Comparison of ENCODE assay signal across 11 mouse cellular contexts in genomic region chr5:124215647-124216046, GRCm38 (mm10). TPM values are rescaled to one million over a fixed set of nuclear protein-coding genes. Genes with fewer than 3 reads are reported as not detected.
DNase-seq lines count a peak whose midpoint lies in the region; ATAC-seq lines count a peak whose summit lies in the region.
"Had no signal": no experiment of that assay in that cellular context is flagged by ENCODE, and none has a peak within 500 bp of the region (broad histone marks: within the 10 kb centered on the region; RNA-seq: fewer than 3 reads in every experiment).

No protein-coding gene starts in this region.

- no peaks in the 10 kb centered on the region for H3K9me3 ChIP-seq in heart, embryonic 10.5 days
- no peaks in the 10 kb centered on the region for H3K9me3 ChIP-seq in kidney, embryonic 14.5 days (ENCODE audit: control insufficient read depth, low read length)
- H3K9me3 ChIP-seq in midbrain, embryonic 10.5 days (replicated peaks): no peaks in the 10 kb centered on the region
- H3K9me3 ChIP-seq in midbrain, embryonic 11.5 days (ENCODE audit: control insufficient read depth, low read length): no peaks in the 10 kb centered on the region
- H3K9me3 ChIP-seq in limb, embryonic 13.5 days: no peaks in the 10 kb centered on the region

- peak overlapping the region; percentile 90 for H3K27ac ChIP-seq in heart, embryonic 10.5 days
- H3K27ac ChIP-seq in kidney, embryonic 14.5 days (ENCODE audit: low read depth, low read length): peak overlapping the region; percentile 69
- 0 out of 2 replicates have a peak overlapping the region, but pooled peaks have one; percentile 17 for H3K27ac ChIP-seq in midbrain, embryonic 10.5 days (replicated peaks)
- no peak overlapping the region for H3K27ac ChIP-seq in midbrain, embryonic 11.5 days (ENCODE audit: low read depth, low read length)
- 0 out of 2 replicates have a peak overlapping the region, but pooled peaks have one; percentile 15 for H3K27ac ChIP-seq in limb, embryonic 13.5 days

- H3K4me3 ChIP-seq in heart, embryonic 10.5 days: no peak overlapping the region
- H3K4me3 ChIP-seq in kidney, embryonic 14.5 days (ENCODE audit: low read length): no peak overlapping the region
- H3K4me3 ChIP-seq in midbrain, embryonic 10.5 days: no peak overlapping the region
- H3K4me3 ChIP-seq in midbrain, embryonic 11.5 days (ENCODE audit: low read depth, low read length): no peak overlapping the region
- no peak overlapping the region for H3K4me3 ChIP-seq in limb, embryonic 13.5 days

- peaks cover 84% of the 10 kb centered on the region for H3K4me1 ChIP-seq in heart, embryonic 10.5 days
- peaks cover 9% of the 10 kb centered on the region for H3K4me1 ChIP-seq in kidney, embryonic 14.5 days (ENCODE audit: control insufficient read depth, insufficient read depth, low read length)
- peaks cover 21% of the 10 kb centered on the region for H3K4me1 ChIP-seq in midbrain, embryonic 10.5 days
- H3K4me1 ChIP-seq in midbrain, embryonic 11.5 days (ENCODE audit: control insufficient read depth, insufficient read depth, low read length): no peaks in the 10 kb centered on the region
- H3K4me1 ChIP-seq in limb, embryonic 13.5 days: peaks cover 26% of the 10 kb centered on the region

- no peak for DNase-seq in heart, embryonic 10.5 days (ENCODE audit: low spot score)
- DNase-seq in heart, adult 8-10 months (ENCODE audit: low spot score): no peak
- no peak for DNase-seq in kidney, postnatal 25 days
- no peak for DNase-seq in midbrain, embryonic 10.5 days (ENCODE audit: low spot score)
- DNase-seq in midbrain, embryonic 11.5 days (ENCODE audit: low spot score, missing footprints): no peak
- DNase-seq in urinary bladder, postnatal 4 days (ENCODE audit: low spot score in 2 of 2): no peak
- DNase-seq: lung, postnatal 36 days; right cerebral cortex, postnatal 4 days had no signal

- 72% methylated on average over 10 of the region's 10 CpGs for WGBS in heart, embryonic 10.5 days
- WGBS in kidney, embryonic 14.5 days: 58% methylated on average over 10 of the region's 10 CpGs
- 86% methylated on average over 10 of the region's 10 CpGs for WGBS in midbrain, embryonic 10.5 days
- 88% methylated on average over 10 of the region's 10 CpGs for WGBS in midbrain, embryonic 11.5 days
- 81% methylated on average over 10 of the region's 10 CpGs for WGBS in limb, embryonic 13.5 days

- no peak overlapping the region for H3K4me2 ChIP-seq in kidney, embryonic 14.5 days (replicated peaks; ENCODE audit: low read depth, low read length)
- no peak overlapping the region for H3K4me2 ChIP-seq in midbrain, embryonic 11.5 days
- H3K4me2 ChIP-seq in limb, embryonic 13.5 days (replicated peaks): no peak overlapping the region

- H3K36me3 ChIP-seq in heart, embryonic 10.5 days: peaks cover 18% of the 10 kb centered on the region; the same call in 1 of the 2 replicates
- no peaks in the 10 kb centered on the region for H3K36me3 ChIP-seq in kidney, embryonic 14.5 days (ENCODE audit: control insufficient read depth, insufficient read depth, low read length)
- H3K36me3 ChIP-seq in midbrain, embryonic 10.5 days: peaks cover 8% of the 10 kb centered on the region; the same call in 1 of the 2 replicates
- no peaks in the 10 kb centered on the region for H3K36me3 ChIP-seq in midbrain, embryonic 11.5 days (ENCODE audit: control insufficient read depth, insufficient read depth, low read length)
- peaks cover 9% of the 10 kb centered on the region for H3K36me3 ChIP-seq in limb, embryonic 13.5 days

- H3K27me3 ChIP-seq in heart, embryonic 10.5 days (ENCODE audit: insufficient read depth, poor library complexity, severe bottlenecking): no peaks in the 10 kb centered on the region
- no peaks in the 10 kb centered on the region for H3K27me3 ChIP-seq in kidney, embryonic 14.5 days (ENCODE audit: control insufficient read depth, insufficient read depth, low read length)
- no peaks in the 10 kb centered on the region for H3K27me3 ChIP-seq in midbrain, embryonic 10.5 days (ENCODE audit: low read depth, poor library complexity, severe bottlenecking)
- H3K27me3 ChIP-seq in midbrain, embryonic 11.5 days (ENCODE audit: control insufficient read depth, insufficient read depth, low read length): no peaks in the 10 kb centered on the region
- H3K27me3 ChIP-seq in limb, embryonic 13.5 days: no peaks in the 10 kb centered on the region

- ATAC-seq in kidney, embryonic 14.5 days (ENCODE audit: low FRiP score, low TSS enrichment): no peak
- no peak for ATAC-seq in midbrain, embryonic 11.5 days (ENCODE audit: low FRiP score)
- ATAC-seq in limb, embryonic 13.5 days (ENCODE audit: low FRiP score, low read depth): no peak
- ATAC-seq: midbrain, embryonic 16.5 days had no signal

- no peak overlapping the region for H3K9ac ChIP-seq in kidney, embryonic 14.5 days (ENCODE audit: low read depth, low read length)
- H3K9ac ChIP-seq in midbrain, embryonic 11.5 days (ENCODE audit: low read length): no peak overlapping the region
- H3K9ac ChIP-seq in limb, embryonic 13.5 days: no peak overlapping the region

RNA-seq across cellular contexts. Expression of gene Pitpnm2, which starts 33.9 kb away (rescaled TPM):
- polyA plus RNA-seq in heart, embryonic 10.5 days (2016; fragmentation: Nextera tagmentation; extraction: Ambion mirVana): 4.8 and 6.1 TPM in 2 replicates
- 10 to 100 TPM; 39.8 to 52.2 (median 44.5) TPM for total RNA-seq in heart, adult 8-10 months (2022)
- 5.1 and 7.0 TPM in 2 replicates for polyA plus RNA-seq in kidney, embryonic 14.5 days (2014; fragmentation: Nextera tagmentation; extraction: Ambion mirVana)
- polyA plus RNA-seq in midbrain, embryonic 10.5 days (2016; fragmentation: Nextera tagmentation; extraction: Ambion mirVana): 2.9 and 4.0 TPM in 2 replicates
- 4.6 and 5.0 TPM in 2 replicates for polyA plus RNA-seq in midbrain, embryonic 11.5 days (2014; fragmentation: Nextera tagmentation; extraction: Ambion mirVana)
- polyA plus RNA-seq in limb, embryonic 13.5 days (2015; fragmentation: Nextera tagmentation; extraction: Ambion mirVana): 3.5 and 4.2 TPM in 2 replicates
